Mouse (Mus musculus) lung, postnatal 0 days (tissue): ENCODE data around the gene Tnfaip1. TPM values are rescaled to one million over a fixed set of nuclear protein-coding genes. Genes with fewer than 3 reads are reported as not detected.

Source experiments
- ATAC-seq: fragments of 200-750 bp; cut with Nextera tagmentation; 2 replicates; pipeline ENCODE4 v1.8.0; 2017; ENCODE audit warnings: moderate library complexity
- DNase-seq: peaks from one replicate; pipeline ENCODE4 v3.0.0-alpha.2; 2016; ENCODE audit warnings: low spot score
- H3K27ac ChIP-seq: fragments of 300-500 bp; sonication (generic); 2 replicates; pipeline ENCODE4 v1.5.1; 2014; ENCODE audit warnings: antibody characterized with exemption, mild to moderate bottlenecking, low read length, mixed read lengths
- H3K27me3 ChIP-seq: fragments of 300-500 bp; sonication (generic); replicated peaks from 2 replicates; pipeline ENCODE4 v1.6.1; 2014; ENCODE audit warnings: low read length, mixed read lengths; ENCODE audit not compliant: insufficient read depth
- H3K36me3 ChIP-seq: fragments of 300-500 bp; sonication (generic); 2 replicates; pipeline ENCODE4 v1.6.1; 2014; ENCODE audit warnings: low read length, mixed read lengths; ENCODE audit not compliant: insufficient read depth
- H3K4me1 ChIP-seq: fragments of 300-500 bp; sonication (generic); 2 replicates; pipeline ENCODE4 v1.6.1; 2014; ENCODE audit warnings: antibody characterized with exemption, low read depth, low read length, mixed read lengths; ENCODE audit not compliant: insufficient read depth
- H3K4me2 ChIP-seq: fragments of 300-500 bp; sonication (generic); replicated peaks from 2 replicates; pipeline ENCODE4 v1.6.1; 2014; ENCODE audit warnings: low read depth, mild to moderate bottlenecking, low read length, moderate library complexity, mixed read lengths
- H3K4me3 ChIP-seq: fragments of 300-500 bp; sonication (generic); 2 replicates; pipeline ENCODE4 v1.5.1; 2014; ENCODE audit warnings: low read depth, low read length
- H3K9ac ChIP-seq: fragments of 300-500 bp; sonication (generic); replicated peaks from 2 replicates; pipeline ENCODE4 v1.6.1; 2014; ENCODE audit warnings: low read depth, mild to moderate bottlenecking
- H3K9me3 ChIP-seq: fragments of 300-500 bp; sonication (generic); 2 replicates; pipeline ENCODE4 v1.6.1; 2016; ENCODE audit warnings: low read length, mixed read lengths
- CTCF ChIP-seq: IDR thresholded peaks from 2 replicates; pipeline ENCODE4 v1.5.1; 2016; ENCODE audit warnings: antibody characterized with exemption, mild to moderate bottlenecking
- EP300 ChIP-seq: IDR thresholded peaks from 2 replicates; pipeline ENCODE4 v1.6.1; 2016; ENCODE audit warnings: antibody characterized with exemption, mild to moderate bottlenecking, control low read depth
- WGBS: fragments of 180-500 bp; shearing (Covaris S2); extraction: QIAGEN DNeasy Blood & Tissue Kit; methylation state at CpG from one replicate; pipeline ENCODE4 v1.1.7; 2014; 5-methylcytosine and 5-hydroxymethylcytosine counted together
- polyA plus RNA-seq: library from polyadenylated mRNA; unstranded; fragments of >200 nt; fragmentation: Nextera tagmentation; extraction: Ambion mirVana; gene quantifications from 2 replicates; pipeline ENCODE4 v1.2.1, GENCODE M21; 2015

Tnfaip1 gene
- polyA plus RNA-seq, 1 experiment from 2014 or later: 96.6 TPM

- Histone ChIP-seq H3K27ac (peak overlapping the region; percentile 77), H3K9me3 (no peaks in the 10 kb centered on the region), H3K9ac (no peak overlapping the region), H3K36me3 (peaks cover 25% of the 10 kb centered on the region), H3K4me1 (no peaks in the 10 kb centered on the region; the same call in 1 of the 2 replicates), H3K27me3 (no peaks in the 10 kb centered on the region), H3K4me3 (no peak overlapping the region), H3K4me2 (no peak overlapping the region)
- TF ChIP-seq CTCF (no peak), EP300 (peak; percentile 69; the same call in 1 of the 2 replicates)
- DNase-seq (peak; percentile 61), ATAC-seq (no peak)
- 55% methylated on average over 6 of the region's 6 CpGs for WGBS
Measured at GRCm38 (mm10) chr11:78531046-78531445, 5.1 kb downstream of the Tnfaip1 start.

GRCm38 (mm10) chr11:78530001-78530400 is 6.1 kb downstream of the Tnfaip1 start:
- Histone ChIP-seq H3K36me3 (peaks cover 28% of the 10 kb centered on the region), H3K9me3 (no peaks in the 10 kb centered on the region), H3K4me3 (no peak overlapping the region), H3K4me2 (no peak overlapping the region), H3K4me1 (no peaks in the 10 kb centered on the region; the same call in 1 of the 2 replicates), H3K9ac (no peak overlapping the region), H3K27me3 (no peaks in the 10 kb centered on the region), H3K27ac (no peak overlapping the region)
- DNase-seq (no peak), ATAC-seq (no peak)
- TF ChIP-seq EP300 (no peak), CTCF (no peak)
- 94% methylated on average over 12 of the region's 12 CpGs for WGBS

GRCm38 (mm10) chr11:78528714-78529113 is 7.4 kb downstream of the Tnfaip1 start:
- Histone ChIP-seq H3K4me2 (no peak overlapping the region), H3K9ac (no peak overlapping the region), H3K27me3 (no peaks in the 10 kb centered on the region), H3K36me3 (peaks cover 31% of the 10 kb centered on the region), H3K27ac (no peak overlapping the region), H3K4me1 (no peaks in the 10 kb centered on the region), H3K9me3 (no peaks in the 10 kb centered on the region), H3K4me3 (no peak overlapping the region)
- WGBS: 89% methylated on average over 9 of the region's 9 CpGs
- ATAC-seq (no peak), DNase-seq (no peak)
- TF ChIP-seq EP300 (no peak), CTCF (no peak)

GRCm38 (mm10) chr11:78524838-78525237 is 11.3 kb downstream of the Tnfaip1 start:
- Histone ChIP-seq H3K9me3 (no peaks in the 10 kb centered on the region), H3K27ac (peak overlapping the region; percentile 66), H3K27me3 (no peaks in the 10 kb centered on the region), H3K9ac (no peak overlapping the region), H3K4me3 (no peak overlapping the region), H3K36me3 (peaks cover 38% of the 10 kb centered on the region), H3K4me2 (no peak overlapping the region), H3K4me1 (no peaks in the 10 kb centered on the region)
- 45% methylated on average over 2 of the region's 2 CpGs for WGBS
- DNase-seq (peak; percentile 74), ATAC-seq (peak; percentile 55)
- TF ChIP-seq EP300 (no peak), CTCF (no peak)

- H3K4me2 ChIP-seq: no peak overlapping the region
- H3K9ac ChIP-seq: no peak overlapping the region
- H3K36me3 ChIP-seq: peaks cover 37% of the 10 kb centered on the region
- no peaks in the 10 kb centered on the region for H3K4me1 ChIP-seq
- H3K9me3 ChIP-seq: no peaks in the 10 kb centered on the region
- WGBS: 57% methylated on average over 9 of the region's 9 CpGs
- H3K4me3 ChIP-seq: no peak overlapping the region
- ATAC-seq (peak; percentile 84), DNase-seq (peak; percentile 94)
- H3K27me3 ChIP-seq: no peaks in the 10 kb centered on the region
- H3K27ac ChIP-seq: peak overlapping the region; percentile 66; the same call in 1 of the 2 replicates
- TF ChIP-seq CTCF: no peak
- TF ChIP-seq EP300: peak; percentile 78
Measured at GRCm38 (mm10) chr11:78523241-78523955, 12.7 kb downstream of the Tnfaip1 start.

- peak; percentile 36 for ATAC-seq
- H3K9me3 ChIP-seq: no peaks in the 10 kb centered on the region
- H3K27ac ChIP-seq: 0 out of 2 replicates have a peak overlapping the region, but pooled peaks have one; percentile 26
- H3K9ac ChIP-seq: no peak overlapping the region
- H3K4me3 ChIP-seq: no peak overlapping the region
- H3K36me3 ChIP-seq: peaks cover 36% of the 10 kb centered on the region
- DNase-seq: peak; percentile 82
- H3K27me3 ChIP-seq: no peaks in the 10 kb centered on the region
- WGBS: 67% methylated on average over 1 of the region's 1 CpGs
- H3K4me1 ChIP-seq: no peaks in the 10 kb centered on the region
- H3K4me2 ChIP-seq: no peak overlapping the region
- TF ChIP-seq EP300 (no peak), CTCF (peak; percentile 70)
Measured at GRCm38 (mm10) chr11:78522481-78522997, 13.6 kb downstream of the Tnfaip1 start.
